Mouse (Mus musculus) urinary bladder, adult 18-20 months (tissue): ENCODE measurements around the gene Gm44965.
"Not testable (repeated sequence)": the region's sequence is repeated elsewhere in the genome, so short reads cannot be mapped to it uniquely, and the experiment has no call there.

Experiments used
- DNase-seq, 2 experiments: peaks; one replicate each; pipeline ENCODE4 v3.0.0; 2022; ENCODE audit warnings: low spot score in 2 of 2, mixed read lengths in 2 of 2

The Gm44965 gene

DNA sequence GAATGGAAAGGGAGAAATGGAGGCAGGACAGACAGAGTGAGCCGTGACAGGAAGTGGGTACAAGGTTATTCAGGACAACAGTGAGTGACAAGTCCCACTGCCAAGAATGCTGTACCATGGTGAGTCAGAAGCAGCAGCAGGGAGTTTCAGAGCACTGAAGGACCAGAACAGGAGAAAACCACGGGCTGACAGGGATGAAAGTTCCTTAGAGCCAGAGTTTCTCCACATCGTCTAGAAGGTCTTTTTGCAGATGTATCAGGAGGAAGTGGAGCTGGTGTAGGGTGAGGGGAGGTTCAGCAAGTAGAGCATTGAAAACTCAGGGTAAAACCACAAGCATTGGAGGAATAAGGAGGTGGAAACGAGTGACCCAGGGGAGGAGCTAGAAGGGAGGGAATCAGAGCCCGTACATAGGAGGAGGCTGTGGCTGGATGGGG lies 14.5 kb upstream of the Gm44965 start:
- no peak for DNase-seq

DNA sequence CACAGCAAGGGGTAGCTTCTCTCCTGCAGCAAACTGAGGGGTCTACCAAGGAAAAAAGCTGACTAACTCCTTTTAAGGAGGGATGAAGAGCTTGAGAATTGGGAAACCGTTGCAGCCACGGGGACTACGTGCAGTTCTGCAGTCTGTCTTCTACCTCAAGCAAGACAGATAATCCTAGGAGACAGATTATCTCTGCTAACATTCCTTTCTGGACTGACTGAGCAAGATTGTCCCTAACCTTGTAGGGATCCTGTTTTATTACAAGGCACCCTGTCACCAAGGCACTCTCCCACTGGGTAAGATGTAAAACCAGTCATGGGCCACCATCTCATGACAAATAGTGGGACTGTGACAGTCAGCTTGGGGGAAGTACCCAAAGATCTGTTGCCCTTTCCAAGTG lies 12.5 kb upstream of the Gm44965 start:
- no peak for DNase-seq

- no peak for DNase-seq
These were observed 11.7 kb upstream of the Gm44965 start for GRCm38 (mm10) chr6:48582037-48582436.

GRCm38 (mm10) chr6:48589194-48589750 lies 4.5 kb upstream of the Gm44965 start, which contains the start of gene Gm45021:
TSS of gene Gm45021 (plus strand) at chr6:48589610.
- DNase-seq = no peak

- DNase-seq = no peak
These were observed 2.4 kb upstream of the Gm44965 start for GRCm38 (mm10) chr6:48591221-48591845.

DNA sequence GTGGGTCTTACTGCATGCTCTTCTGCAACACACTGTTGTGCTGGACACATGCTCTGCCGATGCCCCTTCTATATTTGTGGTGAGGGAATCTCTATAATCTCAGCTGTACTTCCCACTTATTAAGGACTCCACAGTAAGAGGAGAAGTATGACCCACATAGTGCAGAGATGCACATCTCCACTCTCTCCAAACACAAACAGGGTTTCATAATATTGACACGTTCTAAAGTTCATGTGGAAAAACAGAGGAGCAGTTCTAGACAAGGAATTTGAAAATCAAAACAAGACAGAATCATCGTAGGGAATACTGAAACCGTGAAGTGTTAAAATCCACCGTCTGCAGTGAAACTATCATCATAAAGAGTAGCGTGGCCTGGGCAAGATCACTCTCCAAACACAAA lies 1.9 kb upstream of the Gm44965 start:
- no peak for DNase-seq

DNA sequence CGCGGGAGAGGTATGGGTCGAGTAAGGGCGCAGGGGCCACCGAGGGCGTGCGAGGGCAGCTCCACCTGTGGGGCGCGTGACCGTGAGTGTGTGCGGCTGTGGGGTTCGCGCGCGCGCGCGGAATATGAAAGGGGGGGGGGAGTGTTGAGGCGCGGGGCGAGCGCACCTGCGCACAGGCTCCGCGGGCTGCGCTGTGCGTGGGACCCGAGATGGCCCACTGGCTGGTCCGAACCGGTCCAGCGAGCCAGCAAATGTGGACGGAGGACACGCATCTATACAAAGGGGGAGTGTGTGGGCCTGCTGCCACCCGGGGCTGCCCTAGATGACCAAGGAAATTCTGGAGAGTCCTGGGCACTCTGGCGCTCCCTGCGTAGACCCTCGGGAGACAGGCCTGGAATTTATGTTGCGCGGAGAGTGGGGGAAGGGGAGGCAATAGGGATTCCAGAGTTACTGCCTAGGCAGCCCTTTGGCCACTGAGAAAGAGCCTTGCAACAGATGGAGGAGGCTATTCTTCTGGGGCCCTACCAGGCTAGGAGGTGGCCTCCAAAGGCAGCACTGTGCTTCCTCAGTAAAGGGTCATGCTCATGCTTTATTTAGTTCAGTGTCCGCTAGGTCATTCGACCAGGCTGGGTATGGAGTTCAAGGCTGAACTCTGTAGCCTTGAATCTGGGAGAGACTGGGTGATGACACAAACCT lies 450 bp downstream of the Gm44965 start:
- peak in 1 of 2 experiments; percentile 47 for DNase-seq

DNA sequence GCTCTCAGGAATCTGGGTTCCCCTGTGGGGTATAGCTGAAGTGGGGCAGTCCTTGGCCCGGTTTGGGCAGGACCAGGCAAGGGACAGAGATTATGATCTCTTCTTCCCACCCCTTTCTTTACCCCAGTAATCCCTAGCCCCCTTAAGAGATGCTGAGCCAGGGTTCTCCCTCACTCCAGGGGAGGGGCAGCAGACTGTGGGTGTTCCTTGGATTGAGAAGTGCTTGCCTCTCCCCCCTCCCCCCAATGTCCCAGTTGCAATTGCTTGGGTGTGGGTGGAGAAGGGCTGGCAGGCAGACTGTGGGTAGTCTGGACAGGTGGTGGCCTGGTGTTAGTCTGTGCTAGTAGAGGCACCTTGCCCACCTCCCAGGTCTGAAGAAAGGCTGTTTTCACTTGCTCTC lies 1.5 kb downstream of the Gm44965 start:
- no peak for DNase-seq

GRCm38 (mm10) chr6:48596545-48597232 lies 2.9 kb downstream of the Gm44965 start:
- no peak for DNase-seq

DNA sequence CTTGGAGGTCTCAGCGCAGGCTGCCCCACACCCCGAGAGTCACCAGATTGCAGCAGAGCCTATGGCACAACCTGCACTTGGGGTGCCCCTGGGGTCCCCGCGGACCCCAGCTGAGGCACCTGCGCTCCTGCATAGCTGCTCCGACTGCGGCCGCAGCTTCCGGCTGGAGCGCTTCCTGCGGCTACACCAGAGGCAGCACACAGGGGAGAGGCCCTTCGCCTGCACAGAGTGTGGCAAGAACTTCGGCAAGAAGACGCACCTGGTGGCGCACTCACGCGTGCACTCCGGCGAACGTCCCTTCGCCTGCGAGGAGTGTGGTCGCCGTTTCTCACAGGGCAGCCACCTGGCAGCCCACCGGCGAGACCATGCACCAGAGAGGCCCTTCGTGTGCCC lies 3.5 kb downstream of the Gm44965 start:
- no peak for DNase-seq

GRCm38 (mm10) chr6:48600594-48600993 lies 6.9 kb downstream of the Gm44965 start:
- no peak for DNase-seq

GRCm38 (mm10) chr6:48601271-48602079 lies 7.7 kb downstream of the Gm44965 start, which contains the start of gene Zfp775:
TSS of gene Zfp775 (plus strand) at chr6:48602063.
- peak; percentile 89 to 94 for DNase-seq

DNA sequence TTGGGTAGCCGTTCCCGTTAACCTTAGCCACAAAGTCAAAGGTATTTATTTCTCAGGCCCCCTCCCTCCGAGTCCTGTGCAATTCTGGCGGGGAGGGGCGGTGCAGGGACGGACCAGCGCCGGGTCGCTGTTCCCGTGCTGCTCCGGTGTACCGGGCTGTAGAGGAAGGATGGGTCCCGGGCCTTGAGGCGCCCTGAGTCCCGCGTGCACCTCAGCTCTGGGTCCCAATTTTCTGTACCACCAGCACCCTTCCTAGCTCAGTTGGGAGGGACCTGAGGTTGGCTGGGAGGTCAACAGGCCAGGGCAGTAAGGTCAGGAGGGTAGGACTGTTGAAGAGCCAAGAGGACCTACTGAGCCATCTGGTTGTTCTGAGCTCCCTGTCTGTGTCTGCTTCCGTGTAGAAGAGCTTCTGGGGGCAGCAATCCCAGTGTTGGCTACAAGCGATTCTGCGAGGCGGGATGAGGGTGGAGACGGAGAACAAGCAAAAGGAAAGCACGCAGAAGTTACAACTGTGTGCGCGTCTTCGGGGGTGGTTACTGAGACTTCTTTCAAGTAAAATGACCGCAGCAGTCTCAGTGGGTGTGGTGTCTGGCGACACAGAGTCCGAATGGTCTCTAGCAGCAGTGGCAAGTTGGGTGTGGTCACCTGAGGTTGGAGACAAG lies 8.5 kb downstream of the Gm44965 start:
- DNase-seq = peak in 1 of 2 experiments; percentile 46

DNA sequence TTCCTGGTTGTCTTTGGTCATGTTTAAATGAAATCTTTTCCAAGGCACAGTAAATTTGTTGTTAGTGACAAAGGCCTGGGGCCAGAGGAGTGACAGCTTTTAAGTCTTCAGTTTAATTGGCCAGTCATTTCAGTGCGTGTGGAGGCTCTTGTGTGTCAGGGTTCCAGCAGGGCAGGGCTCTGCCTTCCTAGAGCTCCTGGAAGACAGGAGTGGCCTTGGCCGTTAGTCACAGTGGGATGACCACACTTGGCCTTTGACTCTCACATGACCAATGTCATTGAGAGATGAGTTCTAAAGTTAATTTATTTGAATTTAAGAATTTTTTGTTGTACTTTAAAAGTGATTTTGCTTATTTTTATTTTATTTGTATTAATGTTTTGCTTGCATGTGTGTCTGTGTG lies 14.4 kb downstream of the Gm44965 start:
- DNase-seq = no peak

DNA sequence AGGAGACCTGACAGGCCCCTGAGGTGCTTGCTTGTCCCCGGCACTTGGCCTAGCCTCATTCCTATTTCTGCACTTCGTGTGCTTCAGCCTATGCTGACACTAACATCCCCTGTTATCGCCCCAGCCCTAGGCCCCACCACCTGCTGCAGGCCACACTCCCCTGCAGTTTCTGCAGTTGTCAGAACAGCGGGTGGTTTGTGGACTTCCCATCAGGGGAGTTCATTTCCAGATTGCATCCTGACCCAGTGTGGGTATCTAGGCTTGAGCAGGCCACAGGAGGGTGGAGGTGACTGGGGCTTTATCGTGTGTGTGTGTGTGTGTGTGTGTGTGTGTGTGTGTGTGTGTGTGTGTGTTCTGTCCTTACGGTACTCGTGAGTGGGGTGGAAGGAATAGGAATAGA lies 15.8 kb downstream of the Gm44965 start:
- DNase-seq = no peak

DNA sequence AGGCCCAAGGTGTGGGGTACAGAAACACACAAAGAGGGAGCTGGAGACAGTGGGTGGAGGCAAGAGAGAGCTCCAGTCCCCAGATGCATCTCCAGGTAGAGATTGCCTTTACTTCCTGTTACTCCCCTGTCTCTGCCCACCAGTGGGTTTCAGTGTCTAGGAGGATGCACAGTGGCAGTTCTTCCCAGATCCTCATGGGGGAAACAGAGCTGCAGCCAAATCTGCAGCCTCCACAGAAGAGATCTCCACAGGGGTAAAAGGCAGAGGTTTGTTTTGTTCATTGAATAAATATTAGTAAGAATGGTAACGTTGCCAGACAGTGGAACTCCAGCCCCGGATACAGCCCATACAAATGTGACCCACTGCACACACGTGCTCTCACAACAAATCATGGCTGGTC lies 16.9 kb downstream of the Gm44965 start:
- no peak for DNase-seq

GRCm38 (mm10) chr6:48613464-48613863 lies 19.7 kb downstream of the Gm44965 start:
- DNase-seq = no peak

GRCm38 (mm10) chr6:48614756-48615155 lies 21.0 kb downstream of the Gm44965 start:
- no peak for DNase-seq

- DNase-seq = no peak
These were observed 26.3 kb downstream of the Gm44965 start for GRCm38 (mm10) chr6:48620031-48620430.

- not testable (repeated sequence) for DNase-seq
These were observed 28.6 kb downstream of the Gm44965 start for GRCm38 (mm10) chr6:48622186-48622843.
